ENCODE assay signal across 27 mouse cellular contexts in the genomic region with DNA sequence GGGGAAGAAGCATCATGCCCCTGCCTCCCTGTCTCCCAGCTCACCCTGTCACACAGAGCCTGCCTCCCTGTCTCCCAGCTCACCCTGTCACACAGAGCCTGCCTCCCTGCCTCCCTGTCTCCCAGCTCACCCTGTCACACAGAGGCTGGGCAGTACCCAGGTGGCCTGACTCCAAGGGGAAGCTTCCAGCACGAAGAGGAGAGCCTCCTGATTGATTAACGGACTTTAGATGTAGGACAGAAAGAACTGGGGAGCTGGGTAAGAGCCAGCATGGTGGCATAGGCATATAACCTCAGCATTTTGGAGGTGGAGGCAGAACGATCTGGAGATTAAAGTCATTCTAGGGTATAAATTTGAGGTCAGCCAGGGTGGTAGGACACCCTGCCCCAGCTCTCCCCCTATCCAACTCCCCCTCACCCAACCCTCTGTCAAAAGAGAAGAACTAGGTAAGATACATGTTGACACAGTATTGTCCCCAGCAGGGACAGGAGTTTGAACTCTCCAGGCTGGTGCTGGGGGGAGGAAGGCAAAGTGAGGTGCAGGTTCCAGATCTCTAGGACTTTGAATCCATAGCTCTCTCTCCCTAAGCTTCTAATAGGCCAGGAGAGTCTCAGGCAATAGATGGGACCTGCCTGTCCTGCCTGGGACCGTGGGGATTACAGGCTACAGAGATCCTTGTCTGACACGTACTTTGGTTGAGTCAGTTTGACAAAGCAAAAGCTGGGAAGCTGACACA. TPM values are rescaled to one million over a fixed set of nuclear protein-coding genes. Genes with fewer than 3 reads are reported as not detected.
DNase-seq lines count a peak whose midpoint lies in the region; ATAC-seq lines count a peak whose summit lies in the region.
"Had no signal": no experiment of that assay in that cellular context is flagged by ENCODE, and none has a peak within 500 bp of the region (broad histone marks: within the 10 kb centered on the region; RNA-seq: fewer than 3 reads in every experiment).

No protein-coding gene starts in this region.

- H3K4me1 ChIP-seq in intestine, embryonic 16.5 days (ENCODE audit: control insufficient read depth, insufficient read depth, low read length): 0 out of 2 replicates have a peak, but pooled peaks cover 3% of the 10 kb centered on the region
- no peaks in the 10 kb centered on the region; the same call in 1 of the 2 replicates for H3K4me1 ChIP-seq in intestine, embryonic 15.5 days (replicated peaks)
- H3K4me1 ChIP-seq in liver, embryonic 12.5 days: peaks cover 15% of the 10 kb centered on the region
- H3K4me1 ChIP-seq in liver, embryonic 15.5 days (replicated peaks): peaks cover 17% of the 10 kb centered on the region; the same call in 1 of the 2 replicates
- H3K4me1 ChIP-seq: embryonic facial prominence, embryonic 12.5 days; heart, embryonic 12.5 days; heart, embryonic 15.5 days; hindbrain, embryonic 13.5 days had no signal

- H3K9me3 ChIP-seq in intestine, embryonic 16.5 days (ENCODE audit: control insufficient read depth, low read length): no peaks in the 10 kb centered on the region
- H3K9me3 ChIP-seq in intestine, embryonic 15.5 days: no peaks in the 10 kb centered on the region
- H3K9me3 ChIP-seq in liver, embryonic 12.5 days (replicated peaks): no peaks in the 10 kb centered on the region
- H3K9me3 ChIP-seq in liver, embryonic 15.5 days (replicated peaks): no peaks in the 10 kb centered on the region
- H3K9me3 ChIP-seq: embryonic facial prominence, embryonic 12.5 days; embryonic facial prominence, embryonic 15.5 days; heart, embryonic 15.5 days; hindbrain, embryonic 10.5 days; hindbrain, embryonic 13.5 days had no signal

- 56% methylated on average over 5 of the region's 5 CpGs for WGBS in intestine, embryonic 16.5 days
- WGBS in intestine, embryonic 15.5 days: 55% methylated on average over 5 of the region's 5 CpGs
- 48% methylated on average over 5 of the region's 5 CpGs for WGBS in liver, embryonic 12.5 days (ENCODE audit: insufficient replicate concordance)
- 46% methylated on average over 5 of the region's 5 CpGs for WGBS in liver, embryonic 15.5 days (ENCODE audit: insufficient replicate concordance)

- no peak for DNase-seq in liver
- no peak for DNase-seq in cerebellum, adult 11-12 months
- DNase-seq in left cerebral cortex, adult 9 months (ENCODE audit: low spot score in 2 of 2): no peak
- no peak for DNase-seq in cerebellum, adult 9-11 months
- DNase-seq: adrenal gland, adult 8-10 months; adrenal gland, postnatal 25 days; cerebellum, adult 18-20 months; cerebellum, adult 9-10 months; cerebellum, postnatal 25 days; forebrain, postnatal 0 days; gastrocnemius, adult 2 months; gastrocnemius, postnatal 25 days; heart, adult 18-20 months; heart, postnatal 10 days; heart, postnatal 36 days had no signal

- H3K9ac ChIP-seq in intestine, embryonic 16.5 days (ENCODE audit: low read depth, low read length): no peak overlapping the region
- no peak overlapping the region for H3K9ac ChIP-seq in intestine, embryonic 15.5 days
- H3K9ac ChIP-seq in liver, embryonic 12.5 days: no peak overlapping the region
- H3K9ac ChIP-seq in liver, embryonic 15.5 days: no peak overlapping the region
- H3K9ac ChIP-seq: embryonic facial prominence, embryonic 12.5 days; embryonic facial prominence, embryonic 15.5 days; forebrain, postnatal 0 days; heart, embryonic 12.5 days; heart, embryonic 15.5 days; hindbrain, embryonic 13.5 days had no signal

- no peaks in the 10 kb centered on the region for H3K36me3 ChIP-seq in intestine, embryonic 16.5 days (ENCODE audit: control insufficient read depth, insufficient read depth, low read length)
- H3K36me3 ChIP-seq in intestine, embryonic 15.5 days: no peaks in the 10 kb centered on the region
- no peaks in the 10 kb centered on the region for H3K36me3 ChIP-seq in liver, embryonic 12.5 days
- H3K36me3 ChIP-seq in liver, embryonic 15.5 days (replicated peaks): no peaks in the 10 kb centered on the region
- H3K36me3 ChIP-seq: embryonic facial prominence, embryonic 12.5 days; embryonic facial prominence, embryonic 15.5 days; heart, embryonic 12.5 days; heart, embryonic 15.5 days; hindbrain, embryonic 10.5 days; hindbrain, embryonic 13.5 days had no signal

- H3K27ac ChIP-seq in intestine, embryonic 16.5 days (ENCODE audit: low read length): peak overlapping the region; percentile 16; the same call in 1 of the 2 replicates
- H3K27ac ChIP-seq in intestine, embryonic 15.5 days: no peak overlapping the region
- no peak overlapping the region for H3K27ac ChIP-seq in liver, embryonic 12.5 days
- H3K27ac ChIP-seq in liver, embryonic 15.5 days (replicated peaks): peak overlapping the region; percentile 58
- H3K27ac ChIP-seq: embryonic facial prominence, embryonic 12.5 days; embryonic facial prominence, embryonic 15.5 days; gastrocnemius, adult 2 months; heart, embryonic 15.5 days; hindbrain, embryonic 10.5 days; hindbrain, embryonic 13.5 days had no signal

- ATAC-seq in intestine, embryonic 16.5 days: peak; percentile 70
- ATAC-seq in intestine, embryonic 15.5 days: no peak
- 0 out of 2 replicates have a peak, but pooled peaks have one; percentile 36 for ATAC-seq in liver, embryonic 12.5 days
- ATAC-seq in liver, embryonic 15.5 days (ENCODE audit: insufficient read depth): peak; percentile 69
- ATAC-seq: activated CD4-positive, CD25-positive, alpha-beta regulatory T cell, adult 4 months; forebrain, embryonic 14.5 days; forebrain, postnatal 0 days had no signal

- H3K4me2 ChIP-seq in intestine, embryonic 16.5 days (ENCODE audit: low read depth, low read length): no peak overlapping the region
- no peak overlapping the region for H3K4me2 ChIP-seq in intestine, embryonic 15.5 days (replicated peaks)
- H3K4me2 ChIP-seq in liver, embryonic 12.5 days: no peak overlapping the region
- no peak overlapping the region for H3K4me2 ChIP-seq in liver, embryonic 15.5 days
- H3K4me2 ChIP-seq: embryonic facial prominence, embryonic 12.5 days; embryonic facial prominence, embryonic 15.5 days; heart, embryonic 12.5 days; heart, embryonic 15.5 days; hindbrain, embryonic 13.5 days had no signal

- no peak overlapping the region for H3K4me3 ChIP-seq in intestine, embryonic 16.5 days (ENCODE audit: low read length)
- H3K4me3 ChIP-seq in intestine, embryonic 15.5 days (replicated peaks): no peak overlapping the region
- H3K4me3 ChIP-seq in liver, embryonic 12.5 days: no peak overlapping the region
- H3K4me3 ChIP-seq in liver, embryonic 15.5 days (replicated peaks): no peak overlapping the region
- H3K4me3 ChIP-seq: embryonic facial prominence, embryonic 12.5 days; embryonic facial prominence, embryonic 15.5 days; gastrocnemius, adult 2 months; heart, embryonic 12.5 days; heart, embryonic 15.5 days; hindbrain, embryonic 10.5 days; hindbrain, embryonic 13.5 days had no signal

- no peaks in the 10 kb centered on the region for H3K27me3 ChIP-seq in intestine, embryonic 16.5 days (replicated peaks; ENCODE audit: control insufficient read depth, insufficient read depth, low read length)
- no peaks in the 10 kb centered on the region for H3K27me3 ChIP-seq in intestine, embryonic 15.5 days (replicated peaks)
- H3K27me3 ChIP-seq in liver, embryonic 12.5 days (replicated peaks): no peaks in the 10 kb centered on the region
- no peaks in the 10 kb centered on the region for H3K27me3 ChIP-seq in liver, embryonic 15.5 days
- H3K27me3 ChIP-seq: embryonic facial prominence, embryonic 12.5 days; embryonic facial prominence, embryonic 15.5 days; heart, embryonic 12.5 days; heart, embryonic 15.5 days; hindbrain, embryonic 13.5 days had no signal

RNA-seq across cellular contexts. Expression of gene Coq8a, which starts 17.3 kb away (rescaled TPM):
- polyA plus RNA-seq in intestine, embryonic 16.5 days (2015; fragmentation: Nextera tagmentation; extraction: Ambion mirVana): 24.8 and 30.4 TPM in 2 replicates
- 20.4 and 22.1 TPM in 2 replicates for polyA plus RNA-seq in intestine, embryonic 15.5 days (2015; fragmentation: Nextera tagmentation; extraction: Ambion mirVana)
- 5.0 and 7.8 TPM in 2 replicates for polyA plus RNA-seq in liver, embryonic 12.5 days (2016; fragmentation: Nextera tagmentation; extraction: Ambion mirVana)
- 25.3 and 27.0 TPM in 2 replicates for polyA plus RNA-seq in liver, embryonic 15.5 days (2015; fragmentation: Nextera tagmentation; extraction: Ambion mirVana)

RNA-seq across cellular contexts. Expression of gene Psen2, which starts 46.5 kb away (rescaled TPM):
- 22.6 and 25.2 TPM in 2 replicates for polyA plus RNA-seq in intestine, embryonic 16.5 days (2015; fragmentation: Nextera tagmentation; extraction: Ambion mirVana)
- polyA plus RNA-seq in intestine, embryonic 15.5 days (2015; fragmentation: Nextera tagmentation; extraction: Ambion mirVana): 16.0 and 21.6 TPM in 2 replicates
- polyA plus RNA-seq in liver, embryonic 12.5 days (2016; fragmentation: Nextera tagmentation; extraction: Ambion mirVana): 20.9 and 21.3 TPM in 2 replicates
- 27.0 and 30.6 TPM in 2 replicates for polyA plus RNA-seq in liver, embryonic 15.5 days (2015; fragmentation: Nextera tagmentation; extraction: Ambion mirVana)

Comparison
In these comparisons a context has a peak if more than half of its experiments do, and no peak if none do; other contexts are left out.
1. H3K27ac ChIP-seq: peak in intestine, embryonic 16.5 days (single experiment) and liver, embryonic 15.5 days (single experiment); none in intestine, embryonic 15.5 days (single experiment) and liver, embryonic 12.5 days (single experiment).